Mouse (Mus musculus): ENCODE measurements around the gene Pik3ip1. TPM values are rescaled to one million over a fixed set of nuclear protein-coding genes. Genes with fewer than 3 reads are reported as not detected.
A peak's percentile ranks its signal among the peaks of the same experiment; 100 is the strongest.

The Pik3ip1 gene
- polyA plus RNA-seq, 1 experiment from 2014 or later = 12.2 TPM

GRCm38 (mm10) chr11:3382602-3383594, 52.7 kb downstream of the Pik3ip1 start:
- Histone ChIP-seq H3K36me3 (ENCODE audit: control insufficient read depth, insufficient read depth, low read length) (peaks cover 7% of the 10 kb centered on the region; the same call in 1 of the 2 replicates), H3K27ac (ENCODE audit: low read depth, low read length) (no peak overlapping the region), H3K4me2 (no peak overlapping the region), H3K4me3 (ENCODE audit: low read depth, low read length) (no peak overlapping the region), H3K4me1 (ENCODE audit: control insufficient read depth, insufficient read depth, low read length) (0 out of 2 replicates have a peak, but pooled peaks cover 11% of the 10 kb centered on the region), H3K27me3 (ENCODE audit: control insufficient read depth, insufficient read depth, low read length) (no peaks in the 10 kb centered on the region), H3K9ac (ENCODE audit: low read depth, low read length) (no peak overlapping the region), H3K9me3 (replicated peaks; ENCODE audit: control insufficient read depth, low read length) (no peaks in the 10 kb centered on the region)
- WGBS (ENCODE audit: insufficient replicate concordance) = 76% methylated on average over 5 of the region's 5 CpGs
- ATAC-seq (replicated peaks; ENCODE audit: insufficient number of reproducible peaks, low FRiP score, low TSS enrichment) = no peak

GRCm38 (mm10) chr11:3386941-3387368, 56.8 kb downstream of the Pik3ip1 start:
- WGBS (ENCODE audit: insufficient replicate concordance) = 10% methylated on average over 4 of the region's 4 CpGs
- H3K36me3 ChIP-seq (ENCODE audit: control insufficient read depth, insufficient read depth, low read length) = peaks cover 5% of the 10 kb centered on the region; the same call in 1 of the 2 replicates
- H3K9me3 ChIP-seq (replicated peaks; ENCODE audit: control insufficient read depth, low read length) = no peaks in the 10 kb centered on the region
- H3K4me3 ChIP-seq (ENCODE audit: low read depth, low read length) = no peak overlapping the region
- H3K9ac ChIP-seq (ENCODE audit: low read depth, low read length) = no peak overlapping the region
- H3K27ac ChIP-seq (ENCODE audit: low read depth, low read length) = peak overlapping the region; percentile 30; the same call in 1 of the 2 replicates
- no peaks in the 10 kb centered on the region for H3K27me3 ChIP-seq (ENCODE audit: control insufficient read depth, insufficient read depth, low read length)
- ATAC-seq (replicated peaks; ENCODE audit: insufficient number of reproducible peaks, low FRiP score, low TSS enrichment) = peak; percentile 67
- H3K4me2 ChIP-seq = no peak overlapping the region
- H3K4me1 ChIP-seq (ENCODE audit: control insufficient read depth, insufficient read depth, low read length) = 0 out of 2 replicates have a peak, but pooled peaks cover 7% of the 10 kb centered on the region

- WGBS (ENCODE audit: insufficient replicate concordance) = 83% methylated on average over 6 of the region's 6 CpGs
- peaks cover 5% of the 10 kb centered on the region; the same call in 1 of the 2 replicates for H3K36me3 ChIP-seq (ENCODE audit: control insufficient read depth, insufficient read depth, low read length)
- H3K4me1 ChIP-seq (ENCODE audit: control insufficient read depth, insufficient read depth, low read length) = peaks cover 10% of the 10 kb centered on the region; the same call in 1 of the 2 replicates
- no peak overlapping the region for H3K9ac ChIP-seq (ENCODE audit: low read depth, low read length)
- H3K4me2 ChIP-seq = no peak overlapping the region
- no peak for ATAC-seq (replicated peaks; ENCODE audit: insufficient number of reproducible peaks, low FRiP score, low TSS enrichment)
- no peak overlapping the region for H3K27ac ChIP-seq (ENCODE audit: low read depth, low read length)
- H3K27me3 ChIP-seq (ENCODE audit: control insufficient read depth, insufficient read depth, low read length) = no peaks in the 10 kb centered on the region
- no peak overlapping the region for H3K4me3 ChIP-seq (ENCODE audit: low read depth, low read length)
- H3K9me3 ChIP-seq (replicated peaks; ENCODE audit: control insufficient read depth, low read length) = no peaks in the 10 kb centered on the region
Observed at GRCm38 (mm10) chr11:3387482-3388196, 57.4 kb downstream of the Pik3ip1 start.

DNA sequence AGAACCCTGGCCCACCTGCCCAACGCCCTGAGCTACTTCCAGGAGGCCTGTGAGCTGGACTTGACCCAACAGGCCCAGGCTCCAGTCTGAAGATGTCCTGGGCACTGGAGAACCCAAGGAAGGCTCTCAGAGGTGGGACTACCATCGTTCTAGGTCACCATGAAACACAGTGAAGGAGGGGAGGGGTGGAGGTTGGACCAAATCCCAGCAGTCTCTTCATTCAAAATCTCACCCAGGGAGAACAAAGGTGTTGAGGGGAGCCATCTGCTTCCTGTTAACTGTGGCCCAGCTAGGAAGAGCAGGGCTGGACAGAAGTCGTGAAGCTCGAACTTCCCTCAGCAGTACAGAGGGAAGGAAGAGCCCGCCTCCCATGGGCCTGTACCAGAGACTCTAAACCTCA, 59.8 kb downstream of the Pik3ip1 start:
- H3K4me3 ChIP-seq (ENCODE audit: low read depth, low read length) = no peak overlapping the region
- ATAC-seq (replicated peaks; ENCODE audit: insufficient number of reproducible peaks, low FRiP score, low TSS enrichment) = no peak
- H3K27me3 ChIP-seq (ENCODE audit: control insufficient read depth, insufficient read depth, low read length) = no peaks in the 10 kb centered on the region
- H3K4me1 ChIP-seq (ENCODE audit: control insufficient read depth, insufficient read depth, low read length) = peaks cover 10% of the 10 kb centered on the region; the same call in 1 of the 2 replicates
- H3K36me3 ChIP-seq (ENCODE audit: control insufficient read depth, insufficient read depth, low read length) = no peaks in the 10 kb centered on the region; the same call in 1 of the 2 replicates
- WGBS (ENCODE audit: insufficient replicate concordance) = 53% methylated on average over 5 of the region's 5 CpGs
- H3K4me2 ChIP-seq = no peak overlapping the region
- H3K27ac ChIP-seq (ENCODE audit: low read depth, low read length) = no peak overlapping the region
- no peaks in the 10 kb centered on the region for H3K9me3 ChIP-seq (replicated peaks; ENCODE audit: control insufficient read depth, low read length)
- no peak overlapping the region for H3K9ac ChIP-seq (ENCODE audit: low read depth, low read length)

- no peak for ATAC-seq (replicated peaks; ENCODE audit: insufficient number of reproducible peaks, low FRiP score, low TSS enrichment)
- H3K27ac ChIP-seq (ENCODE audit: low read depth, low read length) = no peak overlapping the region
- no peaks in the 10 kb centered on the region; the same call in none of the 2 replicates for H3K36me3 ChIP-seq (ENCODE audit: control insufficient read depth, insufficient read depth, low read length)
- no peak overlapping the region for H3K9ac ChIP-seq (ENCODE audit: low read depth, low read length)
- 75% methylated on average over 5 of the region's 5 CpGs for WGBS (ENCODE audit: insufficient replicate concordance)
- H3K9me3 ChIP-seq (replicated peaks; ENCODE audit: control insufficient read depth, low read length) = no peaks in the 10 kb centered on the region
- no peak overlapping the region for H3K4me2 ChIP-seq
- no peak overlapping the region for H3K4me3 ChIP-seq (ENCODE audit: low read depth, low read length)
- peaks cover 10% of the 10 kb centered on the region; the same call in 1 of the 2 replicates for H3K4me1 ChIP-seq (ENCODE audit: control insufficient read depth, insufficient read depth, low read length)
- H3K27me3 ChIP-seq (ENCODE audit: control insufficient read depth, insufficient read depth, low read length) = no peaks in the 10 kb centered on the region
Observed at GRCm38 (mm10) chr11:3390789-3391188, 60.6 kb downstream of the Pik3ip1 start.

DNA sequence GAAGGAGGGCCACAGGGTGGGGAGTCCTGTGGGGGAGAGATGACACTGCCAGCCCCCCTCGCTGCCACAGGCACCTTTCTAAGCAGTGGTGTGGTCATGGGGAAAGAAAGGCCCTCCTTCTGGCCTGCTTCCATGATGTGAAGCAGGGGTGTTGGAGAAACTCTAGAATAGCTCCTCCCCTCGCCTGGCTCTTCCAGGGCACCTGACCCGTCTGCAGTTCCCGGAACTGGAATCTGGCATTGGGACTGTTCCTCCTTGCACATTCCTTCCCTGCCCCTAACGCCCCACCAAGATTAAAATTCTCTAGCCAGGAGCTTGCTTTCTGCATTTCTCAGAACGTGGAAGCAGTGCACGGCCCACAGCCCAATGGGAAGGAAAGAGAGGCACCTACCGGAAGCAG, 62.3 kb downstream of the Pik3ip1 start:
- H3K27ac ChIP-seq (ENCODE audit: low read depth, low read length) = no peak overlapping the region
- H3K4me3 ChIP-seq (ENCODE audit: low read depth, low read length) = no peak overlapping the region
- no peaks in the 10 kb centered on the region for H3K27me3 ChIP-seq (ENCODE audit: control insufficient read depth, insufficient read depth, low read length)
- H3K4me1 ChIP-seq (ENCODE audit: control insufficient read depth, insufficient read depth, low read length) = peaks cover 3% of the 10 kb centered on the region; the same call in 1 of the 2 replicates
- H3K9ac ChIP-seq (ENCODE audit: low read depth, low read length) = no peak overlapping the region
- 67% methylated on average over 8 of the region's 8 CpGs for WGBS (ENCODE audit: insufficient replicate concordance)
- H3K4me2 ChIP-seq = no peak overlapping the region
- H3K36me3 ChIP-seq (ENCODE audit: control insufficient read depth, insufficient read depth, low read length) = no peaks in the 10 kb centered on the region; the same call in none of the 2 replicates
- no peak for ATAC-seq (replicated peaks; ENCODE audit: insufficient number of reproducible peaks, low FRiP score, low TSS enrichment)
- no peaks in the 10 kb centered on the region for H3K9me3 ChIP-seq (replicated peaks; ENCODE audit: control insufficient read depth, low read length)

Other genes starting within 250 kb of the Pik3ip1 start
- 7.6 and 8.6 TPM in 2 replicates for gene Sfi1, start 136.9 kb upstream of the Pik3ip1 start, polyA plus RNA-seq (2014; fragmentation: Nextera tagmentation; extraction: Ambion mirVana)
- 43.2 and 44.9 TPM in 2 replicates for gene Eif4enif1, start 128.0 kb upstream of the Pik3ip1 start, polyA plus RNA-seq (2014; fragmentation: Nextera tagmentation; extraction: Ambion mirVana)
- 182 and 194 TPM in 2 replicates for gene Drg1, start 64.0 kb upstream of the Pik3ip1 start, polyA plus RNA-seq (2014; fragmentation: Nextera tagmentation; extraction: Ambion mirVana)
- gene Patz1, start 41.5 kb upstream of the Pik3ip1 start, polyA plus RNA-seq (2014; fragmentation: Nextera tagmentation; extraction: Ambion mirVana) = 26.6 and 28.6 TPM in 2 replicates
- gene Limk2, start 78.8 kb downstream of the Pik3ip1 start, polyA plus RNA-seq (2014; fragmentation: Nextera tagmentation; extraction: Ambion mirVana) = 61.8 and 72.3 TPM in 2 replicates
- gene Rnf185, start 122.0 kb downstream of the Pik3ip1 start, polyA plus RNA-seq (2014; fragmentation: Nextera tagmentation; extraction: Ambion mirVana) = 27.5 and 31.4 TPM in 2 replicates
- 0.26 and 0.39 TPM in 2 replicates for gene Pla2g3, start 157.9 kb downstream of the Pik3ip1 start, polyA plus RNA-seq (2014; fragmentation: Nextera tagmentation; extraction: Ambion mirVana)
- 6.5 and 7.0 TPM in 2 replicates for gene Inpp5j, start 174.4 kb downstream of the Pik3ip1 start, polyA plus RNA-seq (2014; fragmentation: Nextera tagmentation; extraction: Ambion mirVana)
- 122 and 127 TPM in 2 replicates for gene Selenom, start 184.3 kb downstream of the Pik3ip1 start, polyA plus RNA-seq (2014; fragmentation: Nextera tagmentation; extraction: Ambion mirVana)
- 66.9 and 72.9 TPM in 2 replicates for gene Smtn, start 210.2 kb downstream of the Pik3ip1 start, polyA plus RNA-seq (2014; fragmentation: Nextera tagmentation; extraction: Ambion mirVana)

All from heart, embryonic 11.5 days (tissue).